Comparison of ENCODE assay signal across 10 mouse cellular contexts in genomic region chr5:119835053-119835867, GRCm38 (mm10). TPM values are rescaled to one million over a fixed set of nuclear protein-coding genes. Genes with fewer than 3 reads are reported as not detected.
A peak's percentile ranks its signal among the peaks of the same experiment; 100 is the strongest.
DNase-seq lines count a peak whose midpoint lies in the region; ATAC-seq and TF ChIP-seq lines count a peak whose summit lies in the region.
"Had no signal": no experiment of that assay in that cellular context is flagged by ENCODE, and none has a peak within 500 bp of the region (broad histone marks: within the 10 kb centered on the region; RNA-seq: fewer than 3 reads in every experiment).

No protein-coding gene starts in this region.

- H3K4me1 ChIP-seq in lung, adult 2 months (ENCODE audit: control insufficient read depth, insufficient read depth, low read length) = no peaks in the 10 kb centered on the region
- H3K4me1 ChIP-seq in embryonic facial prominence, embryonic 11.5 days (ENCODE audit: control insufficient read depth, insufficient read depth, low read length) = peaks cover 6% of the 10 kb centered on the region; the same call in 1 of the 2 replicates
- peaks cover 16% of the 10 kb centered on the region for H3K4me1 ChIP-seq in limb, embryonic 13.5 days

- no peak overlapping the region for H3K9ac ChIP-seq in embryonic facial prominence, embryonic 11.5 days (replicated peaks; ENCODE audit: low read length)
- peak overlapping the region; percentile 93 for H3K9ac ChIP-seq in limb, embryonic 13.5 days

- no peak for TF ChIP-seq POLR2A in lung, adult 2 months (IDR thresholded peaks at IDR 0.05; ENCODE audit: borderline replicate concordance, extremely low read depth, low read depth, low read length)

- H3K4me3 ChIP-seq in lung, adult 2 months (replicated peaks; ENCODE audit: extremely low read depth, low read depth, low read length) = peak overlapping the region; percentile 59
- 0 out of 2 replicates have a peak overlapping the region, but pooled peaks have one; percentile 6 for H3K4me3 ChIP-seq in embryonic facial prominence, embryonic 11.5 days (ENCODE audit: low read depth, low read length)
- peak overlapping the region; percentile 64 for H3K4me3 ChIP-seq in limb, embryonic 13.5 days

- peak overlapping the region; percentile 19; the same call in 1 of the 2 replicates for H3K4me2 ChIP-seq in embryonic facial prominence, embryonic 11.5 days (ENCODE audit: low read depth, low read length)
- peak overlapping the region; percentile 76 for H3K4me2 ChIP-seq in limb, embryonic 13.5 days (replicated peaks)

- WGBS in lung, adult 2 months = 4% methylated on average over 30 of the region's 30 CpGs
- 1% methylated on average over 30 of the region's 30 CpGs for WGBS in embryonic facial prominence, embryonic 11.5 days
- 1% methylated on average over 30 of the region's 30 CpGs for WGBS in limb, embryonic 13.5 days

- H3K9me3 ChIP-seq in embryonic facial prominence, embryonic 11.5 days (replicated peaks; ENCODE audit: control insufficient read depth, low read length) = no peaks in the 10 kb centered on the region
- no peaks in the 10 kb centered on the region for H3K9me3 ChIP-seq in limb, embryonic 13.5 days

- H3K27ac ChIP-seq in embryonic facial prominence, embryonic 11.5 days (replicated peaks; ENCODE audit: low read depth, low read length) = no peak overlapping the region
- peak overlapping the region; percentile 98 for H3K27ac ChIP-seq in limb, embryonic 13.5 days

- peak; percentile 4 for DNase-seq in adrenal gland, postnatal 14 days
- no peak for DNase-seq in adrenal gland, postnatal 4 days (ENCODE audit: low spot score in 2 of 2)
- DNase-seq in lung, adult 2 months = no peak
- DNase-seq in lung, postnatal 14 days = no peak
- peak; percentile 39 for DNase-seq in embryonic facial prominence, embryonic 11.5 days (ENCODE audit: low spot score)
- DNase-seq in ovary, postnatal 36 days (ENCODE audit: low spot score) = no peak
- DNase-seq in left cerebral cortex, postnatal 25 days (ENCODE audit: low spot score in 2 of 2) = no peak
- DNase-seq: adrenal gland, postnatal 25 days; kidney, postnatal 14 days had no signal

- no peak for TF ChIP-seq CTCF in lung, adult 2 months (IDR thresholded peaks at IDR 0.05; ENCODE audit: insufficient read depth, low read length)

- intact Hi-C loops in left cerebral cortex, postnatal 25 days (cut with DNase I) = no loop called here

- no peak for ATAC-seq in embryonic facial prominence, embryonic 11.5 days (replicated peaks; ENCODE audit: insufficient number of reproducible peaks, low FRiP score, low TSS enrichment, low read depth)
- 0 out of 2 replicates have a peak, but pooled peaks have one; percentile 33 for ATAC-seq in limb, embryonic 13.5 days (ENCODE audit: low FRiP score, low read depth)

- H3K27me3 ChIP-seq in embryonic facial prominence, embryonic 11.5 days (ENCODE audit: control insufficient read depth, insufficient read depth, low read length) = peaks cover 83% of the 10 kb centered on the region
- H3K27me3 ChIP-seq in limb, embryonic 13.5 days = peaks cover 90% of the 10 kb centered on the region

- no peaks in the 10 kb centered on the region for H3K36me3 ChIP-seq in embryonic facial prominence, embryonic 11.5 days (replicated peaks; ENCODE audit: control insufficient read depth, insufficient read depth, low read depth, low read length)
- peaks cover 7% of the 10 kb centered on the region; the same call in 1 of the 2 replicates for H3K36me3 ChIP-seq in limb, embryonic 13.5 days

RNA-seq across cellular contexts. Expression of gene Tbx5, which starts 2.8 kb away (rescaled TPM):
- total RNA-seq in adrenal gland, postnatal 14 days (2021) = 2.8 and 3.5 TPM in 2 replicates
- total RNA-seq in adrenal gland, postnatal 4 days (2021) = under 1 TPM; 0.28 to 0.59 TPM
- 26.9 and 28.2 TPM in 2 replicates for polyA plus RNA-seq in lung, adult 2 months (2012; rRNA removed)
- polyA plus RNA-seq in embryonic facial prominence, embryonic 11.5 days (2014; fragmentation: Nextera tagmentation; extraction: Ambion mirVana) = 0.55 and 0.71 TPM in 2 replicates
- 34.8 and 51.5 TPM in 2 replicates for polyA plus RNA-seq in limb, embryonic 13.5 days (2015; fragmentation: Nextera tagmentation; extraction: Ambion mirVana)
- total RNA-seq in left cerebral cortex, postnatal 25 days (2021) = not detected

Comparison
In these comparisons a context has a peak if more than half of its experiments do, and no peak if none do; other contexts are left out.
1. DNase-seq: peak in adrenal gland, postnatal 14 days (single experiment) and embryonic facial prominence, embryonic 11.5 days (single experiment); none in adrenal gland, postnatal 4 days (0 of 2), lung, adult 2 months (single experiment), lung, postnatal 14 days (single experiment), ovary, postnatal 36 days (single experiment) and left cerebral cortex, postnatal 25 days (0 of 2).
2. H3K4me3 ChIP-seq: peak in every context shown above with its lines; median percentile 64 in limb, embryonic 13.5 days; 59 in lung, adult 2 months; 6 in embryonic facial prominence, embryonic 11.5 days.